Mouse (Mus musculus) limb, embryonic 12.5 days (tissue): Measurements from ENCODE around the gene Arid4a. TPM values are rescaled to one million over a fixed set of nuclear protein-coding genes. Genes with fewer than 3 reads are reported as not detected.

Source experiments
- polyA plus RNA-seq: library from polyadenylated mRNA; unstranded; fragments of >200 nt; fragmentation: Nextera tagmentation; extraction: Ambion mirVana; gene quantifications from 2 replicates; pipeline ENCODE4 v1.2.1, GENCODE M21; 2016

The Arid4a gene
- polyA plus RNA-seq, 1 experiment from 2014 or later = 39.3 TPM

Other genes with a start within 250 kb of the Arid4a start
- 75.1 and 75.2 TPM in 2 replicates for gene Frmd6, start 190.5 kb upstream of the Arid4a start, polyA plus RNA-seq
- gene Actr10, start 78.1 kb upstream of the Arid4a start, polyA plus RNA-seq = 249 and 250 TPM in 2 replicates
- gene Psma3, start 41.4 kb upstream of the Arid4a start, polyA plus RNA-seq = 611 and 672 TPM in 2 replicates
- not detected in 2 replicates for gene Tomm20l, start 95.4 kb downstream of the Arid4a start, polyA plus RNA-seq
- gene Timm9, start 120.7 kb downstream of the Arid4a start, polyA plus RNA-seq = 76.3 and 77.8 TPM in 2 replicates
- 16.6 and 19.0 TPM in 2 replicates for gene 2700049A03Rik, start 120.9 kb downstream of the Arid4a start, polyA plus RNA-seq